Comparison of ENCODE assay signal across 11 mouse cellular contexts in genomic region chr14:25664310-25664695, GRCm38 (mm10). TPM values are rescaled to one million over a fixed set of nuclear protein-coding genes. Genes with fewer than 3 reads are reported as not detected.
DNase-seq lines count a peak whose midpoint lies in the region; ATAC-seq and TF ChIP-seq lines count a peak whose summit lies in the region.
"Had no signal": no experiment of that assay in that cellular context is flagged by ENCODE, and none has a peak within 500 bp of the region (broad histone marks: within the 10 kb centered on the region; RNA-seq: fewer than 3 reads in every experiment).

No protein-coding gene starts in this region.

- H3K9me3 ChIP-seq in forebrain, embryonic 13.5 days (replicated peaks), result no peaks in the 10 kb centered on the region
- no peaks in the 10 kb centered on the region for H3K9me3 ChIP-seq in forebrain, embryonic 14.5 days (replicated peaks; ENCODE audit: control insufficient read depth, low read length)
- no peaks in the 10 kb centered on the region for H3K9me3 ChIP-seq in liver, postnatal 0 days (ENCODE audit: low read length)
- H3K9me3 ChIP-seq in hindbrain, embryonic 13.5 days, result no peaks in the 10 kb centered on the region
- no peaks in the 10 kb centered on the region for H3K9me3 ChIP-seq in midbrain, postnatal 0 days (ENCODE audit: low read length)

- H3K4me2 ChIP-seq in forebrain, embryonic 13.5 days, result no peak overlapping the region
- no peak overlapping the region for H3K4me2 ChIP-seq in forebrain, embryonic 14.5 days (ENCODE audit: low read length)
- H3K4me2 ChIP-seq in liver, postnatal 0 days (ENCODE audit: low read depth, low read length), result no peak overlapping the region
- no peak overlapping the region for H3K4me2 ChIP-seq in hindbrain, embryonic 13.5 days
- no peak overlapping the region for H3K4me2 ChIP-seq in midbrain, postnatal 0 days (ENCODE audit: low read depth, low read length, poor library complexity, severe bottlenecking)

- H3K4me1 ChIP-seq in forebrain, embryonic 13.5 days, result no peaks in the 10 kb centered on the region
- H3K4me1 ChIP-seq in forebrain, embryonic 14.5 days (ENCODE audit: control insufficient read depth, insufficient read depth, low read length), result no peaks in the 10 kb centered on the region
- no peaks in the 10 kb centered on the region for H3K4me1 ChIP-seq in liver, adult 2 months (ENCODE audit: control insufficient read depth, insufficient read depth, low read length)
- H3K4me1 ChIP-seq in liver, postnatal 0 days (ENCODE audit: insufficient read depth), result peaks cover 4% of the 10 kb centered on the region; the same call in 1 of the 2 replicates
- H3K4me1 ChIP-seq in hindbrain, embryonic 13.5 days (replicated peaks), result peaks cover 28% of the 10 kb centered on the region
- no peaks in the 10 kb centered on the region for H3K4me1 ChIP-seq in midbrain, postnatal 0 days (ENCODE audit: insufficient read depth, low read length)

- no peak for DNase-seq in forebrain, embryonic 14.5 days (ENCODE audit: low spot score)
- peak; percentile 45 for DNase-seq in liver, adult 2 months (ENCODE audit: extremely low read depth, low read depth, low spot score)
- DNase-seq in liver, postnatal 0 days, result no peak
- DNase-seq in midbrain, postnatal 0 days (ENCODE audit: low spot score), result no peak
- DNase-seq in gastrocnemius, postnatal 4 days (ENCODE audit: low spot score in 2 of 2), result no peak
- DNase-seq in gastrocnemius, adult 2 months, result no peak
- DNase-seq: gastrocnemius, postnatal 36 days; kidney, adult 2 months; thymus, adult 18-20 months had no signal

- no peak for TF ChIP-seq POLR2A in liver, adult 2 months (IDR thresholded peaks at IDR 0.05; ENCODE audit: extremely low read depth, insufficient read depth, low read length)

- H3K27me3 ChIP-seq in forebrain, embryonic 13.5 days, result no peaks in the 10 kb centered on the region
- H3K27me3 ChIP-seq in forebrain, embryonic 14.5 days (replicated peaks; ENCODE audit: control insufficient read depth, insufficient read depth, low read length), result no peaks in the 10 kb centered on the region
- no peaks in the 10 kb centered on the region for H3K27me3 ChIP-seq in liver, adult 2 months (ENCODE audit: control insufficient read depth, insufficient read depth, low read length)
- no peaks in the 10 kb centered on the region for H3K27me3 ChIP-seq in liver, postnatal 0 days (ENCODE audit: insufficient read depth, low read length)
- H3K27me3 ChIP-seq in hindbrain, embryonic 13.5 days, result no peaks in the 10 kb centered on the region
- H3K27me3 ChIP-seq in midbrain, postnatal 0 days (ENCODE audit: insufficient read depth, low read length), result no peaks in the 10 kb centered on the region

- H3K4me3 ChIP-seq in forebrain, embryonic 13.5 days, result no peak overlapping the region
- no peak overlapping the region for H3K4me3 ChIP-seq in forebrain, embryonic 14.5 days (ENCODE audit: low read depth, low read length)
- H3K4me3 ChIP-seq in liver, adult 2 months (ENCODE audit: insufficient read depth, low read depth, low read length), result no peak overlapping the region
- no peak overlapping the region for H3K4me3 ChIP-seq in liver, postnatal 0 days (ENCODE audit: low read depth, low read length)
- no peak overlapping the region for H3K4me3 ChIP-seq in hindbrain, embryonic 13.5 days
- no peak overlapping the region for H3K4me3 ChIP-seq in midbrain, postnatal 0 days (ENCODE audit: low read depth, low read length)
- H3K4me3 ChIP-seq in gastrocnemius, adult 2 months, result no peak overlapping the region

- no peak for TF ChIP-seq EP300 in liver, postnatal 0 days (IDR thresholded peaks at IDR 0.05; ENCODE audit: low read depth)

- no peak for TF ChIP-seq CTCF in liver, adult 2 months (IDR thresholded peaks at IDR 0.05; ENCODE audit: low read depth, low read length)
- no peak for TF ChIP-seq CTCF in liver, postnatal 0 days (IDR thresholded peaks at IDR 0.05; ENCODE audit: low read depth)
- 0 out of 2 replicates have a peak, but pooled peaks have one; percentile 3 for TF ChIP-seq CTCF in midbrain, postnatal 0 days (IDR thresholded peaks at IDR 0.05)
- TF ChIP-seq CTCF in gastrocnemius, adult 2 months (IDR thresholded peaks at IDR 0.05), result no peak

- intact Hi-C loops in gastrocnemius, adult 2 months (cut with DNase I), result no loop called here

- WGBS in forebrain, embryonic 13.5 days, result 76% methylated on average over 7 of the region's 7 CpGs
- 72% methylated on average over 7 of the region's 7 CpGs for WGBS in forebrain, embryonic 14.5 days
- 68% methylated on average over 7 of the region's 7 CpGs for WGBS in liver, adult 2 months
- whole genome bisulfite sequencing in liver, postnatal 0 days (ENCODE audit: insufficient replicate concordance), result 77% methylated on average over 7 of the region's 7 CpGs
- WGBS in hindbrain, embryonic 13.5 days, result 46% methylated on average over 6 of the region's 7 CpGs
- WGBS in midbrain, postnatal 0 days, result 64% methylated on average over 7 of the region's 7 CpGs

- H3K27ac ChIP-seq in forebrain, embryonic 13.5 days, result peak overlapping the region; percentile 62
- no peak overlapping the region for H3K27ac ChIP-seq in forebrain, embryonic 14.5 days (ENCODE audit: low read depth, low read length)
- no peak overlapping the region for H3K27ac ChIP-seq in liver, adult 2 months (replicated peaks; ENCODE audit: insufficient read depth, low read depth, low read length)
- no peak overlapping the region for H3K27ac ChIP-seq in liver, postnatal 0 days (ENCODE audit: low read depth)
- H3K27ac ChIP-seq in hindbrain, embryonic 13.5 days, result peak overlapping the region; percentile 79
- peak overlapping the region; percentile 44; the same call in 1 of the 2 replicates for H3K27ac ChIP-seq in midbrain, postnatal 0 days (ENCODE audit: low read depth, low read length)
- no peak overlapping the region for H3K27ac ChIP-seq in gastrocnemius, adult 2 months

- no peaks in the 10 kb centered on the region for H3K79me2 ChIP-seq in liver, adult 2 months (ENCODE audit: control insufficient read depth, insufficient read depth, low read length)

- peaks cover 85% of the 10 kb centered on the region for H3K36me3 ChIP-seq in forebrain, embryonic 13.5 days (ENCODE audit: poor library complexity, severe bottlenecking)
- peaks cover 73% of the 10 kb centered on the region for H3K36me3 ChIP-seq in forebrain, embryonic 14.5 days (ENCODE audit: control insufficient read depth, insufficient read depth, low read length)
- H3K36me3 ChIP-seq in liver, adult 2 months (ENCODE audit: control insufficient read depth, insufficient read depth, low read length), result peaks cover 7% of the 10 kb centered on the region
- peaks cover 48% of the 10 kb centered on the region for H3K36me3 ChIP-seq in liver, postnatal 0 days (replicated peaks; ENCODE audit: insufficient read depth, low read length)
- H3K36me3 ChIP-seq in hindbrain, embryonic 13.5 days, result peaks cover 76% of the 10 kb centered on the region
- peaks cover 59% of the 10 kb centered on the region for H3K36me3 ChIP-seq in midbrain, postnatal 0 days (ENCODE audit: insufficient read depth, low read length)

- no peak for ATAC-seq in forebrain, embryonic 13.5 days
- ATAC-seq in forebrain, embryonic 14.5 days, result no peak
- ATAC-seq in liver, postnatal 0 days, result no peak
- ATAC-seq in hindbrain, embryonic 13.5 days (ENCODE audit: low FRiP score), result no peak
- ATAC-seq in midbrain, postnatal 0 days (ENCODE audit: low FRiP score), result no peak

- no peak overlapping the region for H3K9ac ChIP-seq in forebrain, embryonic 13.5 days
- no peak overlapping the region for H3K9ac ChIP-seq in forebrain, embryonic 14.5 days (ENCODE audit: low read length)
- H3K9ac ChIP-seq in liver, adult 2 months (ENCODE audit: low read depth, low read length), result no peak overlapping the region
- no peak overlapping the region for H3K9ac ChIP-seq in liver, postnatal 0 days (replicated peaks)
- peak overlapping the region; percentile 43; the same call in 1 of the 2 replicates for H3K9ac ChIP-seq in hindbrain, embryonic 13.5 days
- no peak overlapping the region for H3K9ac ChIP-seq in midbrain, postnatal 0 days (replicated peaks; ENCODE audit: low read length, poor library complexity, severe bottlenecking)

RNA-seq across cellular contexts. Expression of gene Ppif, which starts 29.7 kb away (rescaled TPM):
- 22.8 and 29.5 TPM in 2 replicates for polyA plus RNA-seq in forebrain, embryonic 13.5 days (2015; fragmentation: Nextera tagmentation; extraction: Ambion mirVana)
- 25.3 and 28.2 TPM in 2 replicates for polyA plus RNA-seq in forebrain, embryonic 14.5 days (2014; fragmentation: Nextera tagmentation; extraction: Ambion mirVana)
- total RNA-seq in liver, adult 2 months (2014; rRNA removed), result 19.4 and 31.1 TPM in 2 replicates
- 76.3 and 80.6 TPM in 2 replicates for polyA plus RNA-seq in liver, adult 2 months (2012; rRNA removed)
- 36.0 and 38.4 TPM in 2 replicates for polyA plus RNA-seq in liver, postnatal 0 days (2015; fragmentation: Nextera tagmentation; extraction: Ambion mirVana)
- polyA plus RNA-seq in hindbrain, embryonic 13.5 days (2015; fragmentation: Nextera tagmentation; extraction: Ambion mirVana), result 28.0 and 32.0 TPM in 2 replicates
- total RNA-seq in midbrain, postnatal 0 days (2014; rRNA removed), result 51.4 and 55.8 TPM in 2 replicates
- 50.2 and 52.2 TPM in 2 replicates for polyA plus RNA-seq in midbrain, postnatal 0 days (2015; fragmentation: Nextera tagmentation; extraction: Ambion mirVana)
- total RNA-seq in gastrocnemius, postnatal 4 days (2021), result 10 to 100 TPM; 27.0 to 31.5 TPM
- total RNA-seq in gastrocnemius, adult 2 months (2021), result 10 to 100 TPM; 26.0 to 43.4 TPM

Comparison
In these comparisons a context has a peak if more than half of its experiments do, and no peak if none do; other contexts are left out.
1. H3K27ac ChIP-seq: peak in forebrain, embryonic 13.5 days (single experiment), hindbrain, embryonic 13.5 days (single experiment) and midbrain, postnatal 0 days (single experiment); none in forebrain, embryonic 14.5 days (single experiment), liver, adult 2 months (single experiment), liver, postnatal 0 days (single experiment) and gastrocnemius, adult 2 months (single experiment).